In the genomic region with DNA sequence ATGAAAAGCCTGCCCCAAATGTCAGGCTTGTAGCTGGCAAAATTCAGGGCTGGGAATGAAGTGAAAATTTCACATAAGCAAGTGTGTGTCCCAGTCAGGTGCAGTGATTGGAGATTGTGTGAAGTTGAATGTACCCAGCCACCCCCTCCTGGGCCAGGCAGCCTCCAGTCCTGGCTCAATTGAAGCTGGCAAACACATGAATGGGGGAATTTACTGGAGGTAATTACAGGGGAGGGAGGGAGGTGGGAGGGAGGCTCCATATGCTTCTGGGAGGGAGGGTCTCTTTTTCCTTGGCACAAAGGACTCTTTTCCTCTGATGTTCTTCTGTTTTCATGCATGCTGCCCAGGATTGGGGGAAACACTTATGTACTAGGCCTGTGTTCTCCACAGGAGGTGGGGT, we compare ENCODE assay signal across 19 mouse cellular contexts.
DNase-seq lines count a peak whose midpoint lies in the region; ATAC-seq lines count a peak whose summit lies in the region.
"Had no signal": no experiment of that assay in that cellular context is flagged by ENCODE, and none has a peak within 500 bp of the region (broad histone marks: within the 10 kb centered on the region; RNA-seq: fewer than 3 reads in every experiment).

No protein-coding gene starts in this region.

- no peak overlapping the region for H3K4me2 ChIP-seq in midbrain, embryonic 12.5 days (replicated peaks)
- no peak overlapping the region for H3K4me2 ChIP-seq in embryonic facial prominence, embryonic 14.5 days (ENCODE audit: low read depth, low read length)
- H3K4me2 ChIP-seq in forebrain, embryonic 13.5 days = no peak overlapping the region
- H3K4me2 ChIP-seq in neural tube, embryonic 14.5 days (ENCODE audit: low read depth, low read length) = no peak overlapping the region
- H3K4me2 ChIP-seq: liver, embryonic 11.5 days; stomach, embryonic 15.5 days had no signal

- H3K9ac ChIP-seq in midbrain, embryonic 12.5 days (replicated peaks) = no peak overlapping the region
- H3K9ac ChIP-seq in embryonic facial prominence, embryonic 14.5 days (ENCODE audit: low read depth, low read length) = no peak overlapping the region
- no peak overlapping the region for H3K9ac ChIP-seq in forebrain, embryonic 13.5 days
- H3K9ac ChIP-seq in neural tube, embryonic 14.5 days (replicated peaks; ENCODE audit: low read depth, low read length) = no peak overlapping the region
- H3K9ac ChIP-seq: stomach, embryonic 15.5 days had no signal

- no peak for DNase-seq in midbrain, embryonic 10.5 days (ENCODE audit: low spot score)
- peak; percentile 11 for DNase-seq in embryonic facial prominence, embryonic 14.5 days (ENCODE audit: low spot score)
- no peak for DNase-seq in retina, embryonic 14.5 days (ENCODE audit: low spot score)
- DNase-seq in layer of hippocampus, adult 9-11 months = no peak
- DNase-seq: cerebellum, adult 9-10 months; gastrocnemius, postnatal 25 days; kidney, adult 8-10 months; kidney, postnatal 25 days; lung, adult 18-20 months; lung, postnatal 14 days; right cerebral cortex, postnatal 25 days; thymus, adult 2 months had no signal

- no peaks in the 10 kb centered on the region for H3K27me3 ChIP-seq in midbrain, embryonic 12.5 days
- no peaks in the 10 kb centered on the region for H3K27me3 ChIP-seq in midbrain, embryonic 10.5 days (ENCODE audit: low read depth, poor library complexity, severe bottlenecking)
- H3K27me3 ChIP-seq in embryonic facial prominence, embryonic 14.5 days (replicated peaks; ENCODE audit: control insufficient read depth, insufficient read depth, low read length) = no peaks in the 10 kb centered on the region
- H3K27me3 ChIP-seq in forebrain, embryonic 13.5 days = no peaks in the 10 kb centered on the region
- H3K27me3 ChIP-seq in neural tube, embryonic 14.5 days (ENCODE audit: control insufficient read depth, insufficient read depth, low read length) = no peaks in the 10 kb centered on the region
- H3K27me3 ChIP-seq: stomach, embryonic 15.5 days had no signal

- no peak overlapping the region for H3K4me3 ChIP-seq in midbrain, embryonic 12.5 days
- H3K4me3 ChIP-seq in midbrain, embryonic 10.5 days = no peak overlapping the region
- H3K4me3 ChIP-seq in embryonic facial prominence, embryonic 14.5 days (ENCODE audit: low read depth, low read length) = no peak overlapping the region
- H3K4me3 ChIP-seq in forebrain, embryonic 13.5 days = no peak overlapping the region
- H3K4me3 ChIP-seq in neural tube, embryonic 14.5 days (ENCODE audit: low read depth, low read length) = no peak overlapping the region
- H3K4me3 ChIP-seq: heart, embryonic 10.5 days; limb, embryonic 10.5 days; stomach, embryonic 15.5 days had no signal

- 0 out of 2 replicates have a peak, but pooled peaks have one; percentile 38 for ATAC-seq in midbrain, embryonic 12.5 days (ENCODE audit: low FRiP score, low read depth)
- ATAC-seq in embryonic facial prominence, embryonic 14.5 days (ENCODE audit: low read depth) = no peak
- ATAC-seq in forebrain, embryonic 13.5 days = peak; percentile 90
- peak; percentile 41; the same call in 1 of the 2 replicates for ATAC-seq in neural tube, embryonic 14.5 days (ENCODE audit: low read depth)

- peaks cover 16% of the 10 kb centered on the region; the same call in 1 of the 2 replicates for H3K4me1 ChIP-seq in midbrain, embryonic 12.5 days
- peaks cover 13% of the 10 kb centered on the region for H3K4me1 ChIP-seq in midbrain, embryonic 10.5 days
- no peaks in the 10 kb centered on the region for H3K4me1 ChIP-seq in embryonic facial prominence, embryonic 14.5 days (ENCODE audit: control insufficient read depth, insufficient read depth, low read length)
- H3K4me1 ChIP-seq in forebrain, embryonic 13.5 days = peaks cover 46% of the 10 kb centered on the region
- 0 out of 2 replicates have a peak, but pooled peaks cover 5% of the 10 kb centered on the region for H3K4me1 ChIP-seq in neural tube, embryonic 14.5 days (ENCODE audit: control insufficient read depth, insufficient read depth, low read length)
- H3K4me1 ChIP-seq: heart, embryonic 10.5 days had no signal

- no peaks in the 10 kb centered on the region for H3K9me3 ChIP-seq in midbrain, embryonic 12.5 days
- no peaks in the 10 kb centered on the region for H3K9me3 ChIP-seq in midbrain, embryonic 10.5 days (replicated peaks)
- no peaks in the 10 kb centered on the region for H3K9me3 ChIP-seq in embryonic facial prominence, embryonic 14.5 days (ENCODE audit: control insufficient read depth, low read length)
- H3K9me3 ChIP-seq in forebrain, embryonic 13.5 days (replicated peaks) = no peaks in the 10 kb centered on the region
- no peaks in the 10 kb centered on the region for H3K9me3 ChIP-seq in neural tube, embryonic 14.5 days (ENCODE audit: control insufficient read depth, low read length)
- H3K9me3 ChIP-seq: heart, embryonic 10.5 days; limb, embryonic 10.5 days; stomach, embryonic 15.5 days had no signal

- no peak overlapping the region for H3K27ac ChIP-seq in midbrain, embryonic 12.5 days (replicated peaks)
- no peak overlapping the region for H3K27ac ChIP-seq in midbrain, embryonic 10.5 days (replicated peaks)
- no peak overlapping the region for H3K27ac ChIP-seq in embryonic facial prominence, embryonic 14.5 days (replicated peaks; ENCODE audit: low read depth, low read length)
- peak overlapping the region; percentile 64 for H3K27ac ChIP-seq in forebrain, embryonic 13.5 days
- no peak overlapping the region for H3K27ac ChIP-seq in neural tube, embryonic 14.5 days (ENCODE audit: low read depth, low read length)
- H3K27ac ChIP-seq: heart, embryonic 10.5 days; limb, embryonic 10.5 days; stomach, embryonic 15.5 days had no signal

- no peaks in the 10 kb centered on the region for H3K36me3 ChIP-seq in midbrain, embryonic 12.5 days
- H3K36me3 ChIP-seq in midbrain, embryonic 10.5 days = no peaks in the 10 kb centered on the region
- H3K36me3 ChIP-seq in embryonic facial prominence, embryonic 14.5 days (ENCODE audit: control insufficient read depth, insufficient read depth, low read length) = no peaks in the 10 kb centered on the region
- no peaks in the 10 kb centered on the region for H3K36me3 ChIP-seq in forebrain, embryonic 13.5 days (ENCODE audit: poor library complexity, severe bottlenecking)
- no peaks in the 10 kb centered on the region for H3K36me3 ChIP-seq in neural tube, embryonic 14.5 days (ENCODE audit: control insufficient read depth, insufficient read depth, low read length)
- H3K36me3 ChIP-seq: heart, embryonic 10.5 days; limb, embryonic 10.5 days; stomach, embryonic 15.5 days had no signal
